Mouse (Mus musculus) sigmoid colon, adult 10 weeks (tissue): Measurements from ENCODE around the gene Wdr43. TPM values are rescaled to one million over a fixed set of nuclear protein-coding genes. Genes with fewer than 3 reads are reported as not detected.

Experiments used
- polyA plus RNA-seq: library from polyadenylated mRNA; stranded (reverse); fragments of 350-450 nt; fragmentation: Illumina TruSeq; extraction: RNeasy Lipid Tissue Mini Kit (QIAGEN cat#74804); gene quantifications from one replicate; pipeline ENCODE4 v1.2.3, GENCODE M21; 2014; ENCODE audit warnings: low read depth, low replicate concordance

Gene Wdr43
- polyA plus RNA-seq, result 92.1 TPM

DNA sequence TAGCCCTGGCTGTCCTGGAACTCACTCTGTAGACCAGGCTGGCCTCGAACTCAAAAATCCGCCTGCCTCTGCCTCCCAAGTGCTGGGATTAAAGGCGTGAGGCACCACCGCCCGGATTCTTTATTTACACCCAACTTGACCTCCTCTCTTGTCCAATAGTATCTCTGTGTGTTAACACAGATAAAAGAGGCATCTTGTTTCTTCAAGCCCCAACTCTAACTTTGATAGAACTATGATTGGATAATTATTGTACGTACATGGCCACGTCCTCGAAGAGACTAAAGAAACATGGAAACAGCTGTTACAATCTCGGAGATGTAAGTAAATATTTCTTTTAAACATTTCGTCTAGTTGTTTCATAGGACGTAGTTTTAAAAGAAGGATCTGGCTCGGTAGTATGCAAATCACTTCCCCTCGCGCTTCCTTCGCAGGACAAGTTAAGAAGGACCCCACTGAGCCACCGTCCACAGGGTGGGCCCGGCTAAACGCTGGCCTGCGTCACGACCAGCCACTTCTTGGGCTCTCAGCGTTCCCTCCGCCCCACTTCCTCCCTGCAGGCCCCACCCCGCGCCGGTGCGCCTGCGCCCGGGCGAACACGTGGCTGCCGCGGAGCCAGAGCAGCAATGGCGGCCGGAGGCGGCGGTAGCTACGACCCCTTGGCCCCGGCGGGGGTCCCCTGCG, at the start of gene Wdr43:
Gene Wdr43, plus strand, starts transcription at position 258 of the 681 bp plus-strand sequence.

DNA sequence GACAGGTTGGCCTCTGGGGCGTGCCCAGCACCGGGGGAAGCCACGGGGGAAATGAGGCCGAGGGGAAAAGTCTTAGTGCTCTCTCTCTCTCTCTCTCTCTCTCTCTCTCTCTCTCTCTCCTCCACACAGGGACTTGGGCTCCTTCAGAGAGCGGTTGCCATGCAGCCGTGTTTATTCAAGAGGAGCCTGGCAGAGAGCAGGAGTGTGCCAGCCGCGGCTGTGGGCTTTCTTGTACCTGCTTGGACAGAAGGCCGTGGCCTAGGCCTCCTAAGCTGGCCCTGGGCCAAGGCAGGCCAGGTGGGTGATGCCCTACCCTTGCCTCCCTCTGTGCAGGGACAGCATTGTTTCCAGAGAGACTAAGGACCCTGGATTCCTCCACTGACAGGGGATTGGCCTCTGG, 57.4 kb downstream of the Wdr43 start, which contains the start of gene Togaram2:
Gene Togaram2, plus strand, starts transcription at position 170 of the 400 bp plus-strand sequence.

Other genes starting within 250 kb of the Wdr43 start
- not detected for gene Gm4707, start 156.0 kb upstream of the Wdr43 start, polyA plus RNA-seq
- 79.7 TPM for gene Smchd1, start 140.6 kb upstream of the Wdr43 start, polyA plus RNA-seq
- gene Ndc80, start 89.0 kb upstream of the Wdr43 start, polyA plus RNA-seq, result 16.3 TPM
- 0.44 TPM for gene Spdya, start 63.8 kb upstream of the Wdr43 start, polyA plus RNA-seq
- gene Togaram2, start 57.4 kb downstream of the Wdr43 start, polyA plus RNA-seq, result not detected
- not detected for gene Pcare, start 137.0 kb downstream of the Wdr43 start, polyA plus RNA-seq
- 17.3 TPM for gene Clip4, start 152.6 kb downstream of the Wdr43 start, polyA plus RNA-seq